ENCODE assay signal across 30 mouse cellular contexts in the genomic region with DNA sequence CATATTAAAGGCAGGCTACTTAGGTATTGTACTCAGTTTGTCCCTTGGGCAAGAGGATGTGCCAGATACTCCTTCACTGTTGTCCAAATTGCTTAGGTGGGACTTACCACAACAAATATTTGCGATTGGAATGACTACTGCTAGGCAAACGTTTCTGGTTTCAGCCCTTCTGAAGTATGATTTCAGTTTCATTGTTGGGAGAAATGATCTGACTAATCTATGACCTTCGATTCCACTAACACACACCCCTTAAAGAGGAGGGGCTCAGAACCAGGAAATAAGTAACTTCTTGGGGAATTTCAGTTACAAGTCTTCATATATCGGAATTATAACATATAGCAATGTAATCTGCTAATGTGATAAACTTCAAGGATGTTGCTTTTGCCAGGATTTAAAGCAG. TPM values are rescaled to one million over a fixed set of nuclear protein-coding genes. Genes with fewer than 3 reads are reported as not detected.
DNase-seq lines count a peak whose midpoint lies in the region; ATAC-seq and TF ChIP-seq lines count a peak whose summit lies in the region.
"Had no signal": no experiment of that assay in that cellular context is flagged by ENCODE, and none has a peak within 500 bp of the region (broad histone marks: within the 10 kb centered on the region; RNA-seq: fewer than 3 reads in every experiment).

No protein-coding gene starts in this region.

- H3K4me1 ChIP-seq in embryonic fibroblast, embryonic 13.5 days (ENCODE audit: control insufficient read depth, insufficient read depth, low read length), result peaks cover 19% of the 10 kb centered on the region
- H3K4me1 ChIP-seq in intestine, postnatal 0 days (replicated peaks; ENCODE audit: control insufficient read depth, insufficient read depth, low read length), result no peaks in the 10 kb centered on the region
- H3K4me1 ChIP-seq in forebrain, embryonic 14.5 days (ENCODE audit: control insufficient read depth, insufficient read depth, low read length), result no peaks in the 10 kb centered on the region
- H3K4me1 ChIP-seq: forebrain, embryonic 13.5 days; heart, embryonic 12.5 days; heart, embryonic 15.5 days had no signal

- H3K27ac ChIP-seq in gastrocnemius, adult 2 months, result peak overlapping the region; percentile 70
- H3K27ac ChIP-seq in embryonic fibroblast, embryonic 13.5 days (ENCODE audit: insufficient read depth, low read length), result peak overlapping the region; percentile 83
- H3K27ac ChIP-seq in intestine, postnatal 0 days (ENCODE audit: low read depth, low read length), result peak overlapping the region; percentile 41; the same call in 1 of the 2 replicates
- no peak overlapping the region for H3K27ac ChIP-seq in forebrain, embryonic 14.5 days (ENCODE audit: low read depth, low read length)
- H3K27ac ChIP-seq: embryonic facial prominence, embryonic 10.5 days; embryonic facial prominence, embryonic 13.5 days; forebrain, embryonic 10.5 days; forebrain, embryonic 13.5 days; heart, embryonic 15.5 days; hindbrain, embryonic 14.5 days; hindbrain, postnatal 0 days had no signal

- intact Hi-C loops in gastrocnemius, adult 2 months (cut with DNase I), result no loop called here
- intact Hi-C loops in gastrocnemius, postnatal 14 days (cut with DNase I; ENCODE audit: low total_unique reads), result no loop called here

- DNase-seq in gastrocnemius, adult 2 months, result no peak
- DNase-seq in gastrocnemius, postnatal 14 days, result no peak
- no peak for DNase-seq in ovary, postnatal 14 days (ENCODE audit: low spot score)
- no peak for DNase-seq in kidney, postnatal 10 days
- DNase-seq in forebrain, embryonic 14.5 days (ENCODE audit: low spot score), result no peak
- DNase-seq: adrenal gland, adult 8-10 months; adrenal gland, postnatal 25 days; B cell, adult 2 months; cerebellum, adult 11-12 months; cerebellum, adult 8-10 months; cerebellum, postnatal 10 days; cerebellum, postnatal 36 days; embryo, embryonic 11 days; forebrain, postnatal 0 days; gastrocnemius, postnatal 10 days; heart, adult 18-20 months; heart, postnatal 10 days; heart, postnatal 36 days had no signal

- WGBS in intestine, postnatal 0 days, result 50% methylated on average over 4 of the region's 4 CpGs
- 89% methylated on average over 4 of the region's 4 CpGs for WGBS in forebrain, embryonic 14.5 days

- H3K36me3 ChIP-seq in intestine, postnatal 0 days (ENCODE audit: control insufficient read depth, insufficient read depth), result no peaks in the 10 kb centered on the region
- H3K36me3 ChIP-seq in forebrain, embryonic 14.5 days (ENCODE audit: control insufficient read depth, insufficient read depth, low read length), result no peaks in the 10 kb centered on the region
- H3K36me3 ChIP-seq: heart, embryonic 12.5 days; heart, embryonic 15.5 days had no signal

- peak; percentile 70 for ATAC-seq in intestine, postnatal 0 days
- ATAC-seq in forebrain, embryonic 14.5 days, result no peak
- ATAC-seq: activated CD4-positive, CD25-positive, alpha-beta regulatory T cell, adult 4 months; forebrain, embryonic 13.5 days; forebrain, postnatal 0 days; hindbrain, postnatal 0 days; inflammation-experienced regulatory T-cells, adult 6 months had no signal

- H3K9me3 ChIP-seq in intestine, postnatal 0 days (ENCODE audit: control insufficient read depth), result no peaks in the 10 kb centered on the region
- H3K9me3 ChIP-seq in forebrain, embryonic 14.5 days (replicated peaks; ENCODE audit: control insufficient read depth, low read length), result no peaks in the 10 kb centered on the region
- H3K9me3 ChIP-seq: embryonic facial prominence, embryonic 10.5 days; embryonic facial prominence, embryonic 13.5 days; forebrain, embryonic 10.5 days; forebrain, embryonic 13.5 days; heart, embryonic 12.5 days; heart, embryonic 15.5 days had no signal

- no peak overlapping the region for H3K4me3 ChIP-seq in gastrocnemius, adult 2 months
- H3K4me3 ChIP-seq in embryonic fibroblast, embryonic 13.5 days (ENCODE audit: insufficient read depth, low read length), result no peak overlapping the region
- H3K4me3 ChIP-seq in intestine, postnatal 0 days (ENCODE audit: low read depth, low read length), result no peak overlapping the region
- no peak overlapping the region for H3K4me3 ChIP-seq in forebrain, embryonic 14.5 days (ENCODE audit: low read depth, low read length)
- H3K4me3 ChIP-seq: embryonic facial prominence, embryonic 10.5 days; embryonic facial prominence, embryonic 13.5 days; forebrain, embryonic 10.5 days; forebrain, embryonic 13.5 days; heart, embryonic 12.5 days; heart, embryonic 15.5 days had no signal

- TF ChIP-seq CTCF in gastrocnemius, adult 2 months (IDR thresholded peaks at IDR 0.05), result no peak
- no peak for TF ChIP-seq CTCF in embryonic fibroblast, embryonic 13.5 days (IDR thresholded peaks at IDR 0.05; ENCODE audit: borderline replicate concordance, insufficient read depth, low read length)
- no peak for TF ChIP-seq CTCF in intestine, postnatal 0 days (IDR thresholded peaks at IDR 0.05; ENCODE audit: low read depth)

- H3K27me3 ChIP-seq in intestine, postnatal 0 days (replicated peaks; ENCODE audit: control insufficient read depth, insufficient read depth, low read length), result no peaks in the 10 kb centered on the region
- H3K27me3 ChIP-seq in forebrain, embryonic 14.5 days (replicated peaks; ENCODE audit: control insufficient read depth, insufficient read depth, low read length), result no peaks in the 10 kb centered on the region
- H3K27me3 ChIP-seq: embryonic facial prominence, embryonic 13.5 days; forebrain, embryonic 13.5 days; heart, embryonic 12.5 days; heart, embryonic 15.5 days had no signal

- H3K4me2 ChIP-seq in intestine, postnatal 0 days (replicated peaks; ENCODE audit: low read depth), result peak overlapping the region; percentile 25; the same call in 1 of the 2 replicates
- H3K4me2 ChIP-seq in forebrain, embryonic 14.5 days (ENCODE audit: low read length), result no peak overlapping the region
- H3K4me2 ChIP-seq: embryonic facial prominence, embryonic 13.5 days; forebrain, embryonic 13.5 days; heart, embryonic 12.5 days; heart, embryonic 15.5 days; hindbrain, embryonic 14.5 days had no signal

- no peak for TF ChIP-seq POLR2A in embryonic fibroblast, embryonic 13.5 days (IDR thresholded peaks at IDR 0.05; ENCODE audit: low read depth, low read length)

- no peak overlapping the region for H3K9ac ChIP-seq in intestine, postnatal 0 days (ENCODE audit: low read depth, low read length)
- no peak overlapping the region for H3K9ac ChIP-seq in forebrain, embryonic 14.5 days (ENCODE audit: low read length)
- H3K9ac ChIP-seq: embryonic facial prominence, embryonic 13.5 days; forebrain, embryonic 13.5 days; forebrain, postnatal 0 days; heart, embryonic 12.5 days; heart, embryonic 15.5 days; hindbrain, embryonic 14.5 days had no signal

RNA-seq across cellular contexts. Expression of a gene that starts 20.4 kb away (rescaled TPM):
- 10 to 100 TPM; 29.5 to 65.7 TPM for total RNA-seq in gastrocnemius, adult 2 months (2021)
- total RNA-seq in gastrocnemius, postnatal 14 days (2021), result 10 to 100 TPM; 39.2 to 49.9 TPM
- polyA plus RNA-seq in embryonic fibroblast, embryonic 13.5 days (2011; ENCODE audit: insufficient read length, low read depth, missing spikeins), result 429 and 537 TPM in 2 replicates
- 14.9 and 16.9 TPM in 2 replicates for polyA plus RNA-seq in intestine, postnatal 0 days (2015; fragmentation: Nextera tagmentation; extraction: Ambion mirVana)
- 4.7 and 5.1 TPM in 2 replicates for polyA plus RNA-seq in forebrain, embryonic 14.5 days (2014; fragmentation: Nextera tagmentation; extraction: Ambion mirVana)
- polyA plus RNA-seq: inflammation-experienced regulatory T-cells, adult 6 months had no signal

Comparison
In these comparisons a context has a peak if more than half of its experiments do, and no peak if none do; other contexts are left out.
1. RNA of a gene that starts 20.4 kb away (polyA plus RNA-seq): 429 to 537 TPM in embryonic fibroblast, embryonic 13.5 days; 14.9 to 16.9 TPM in intestine, postnatal 0 days and 4.7 to 5.1 TPM in forebrain, embryonic 14.5 days; every median in the first group is over 10 times any median in the second.